Mouse (Mus musculus) brain, embryonic 14.5 days (tissue): ENCODE measurements at regions not wholly inside any gene's neighbourhood (a gene's known extent, or its start where the extent isn't known, plus 50 kb on each side); places are given as distances from the start of the nearest gene placed in this dataset.

Experiments
- CTCF ChIP-seq: fragments of 200-500 bp; IDR thresholded peaks from 2 replicates; pipeline ENCODE4 v1.5.1; 2012; ENCODE audit warnings: inconsistent platforms, mild to moderate bottlenecking, moderate library complexity, borderline replicate concordance; ENCODE audit not compliant: insufficient read depth, insufficient read length; ENCODE audit errors: extremely low read depth
- POLR2A ChIP-seq: fragments of 200-500 bp; IDR thresholded peaks from 2 replicates; pipeline ENCODE4 v1.6.1; 2012; ENCODE audit warnings: mild to moderate bottlenecking, inconsistent platforms, borderline replicate concordance; ENCODE audit not compliant: poor library complexity, insufficient read depth, insufficient read length, severe bottlenecking; ENCODE audit errors: extremely low read depth

GRCm38 (mm10) chr2:168393341-168393740 is 111.8 kb upstream of the Kcng1 start:
- TF ChIP-seq CTCF = no peak
- TF ChIP-seq POLR2A = no peak
